Mouse (Mus musculus) lung, postnatal 0 days (tissue): ENCODE results near the gene Wnt4.

Experiments
- CTCF ChIP-seq: IDR thresholded peaks from 2 replicates; pipeline ENCODE4 v1.5.1; 2016; ENCODE audit warnings: antibody characterized with exemption, mild to moderate bottlenecking
- EP300 ChIP-seq: IDR thresholded peaks from 2 replicates; pipeline ENCODE4 v1.6.1; 2016; ENCODE audit warnings: antibody characterized with exemption, mild to moderate bottlenecking, control low read depth

GRCm38 (mm10) chr4:137250333-137250732, 27.0 kb upstream of the Wnt4 start:
- TF ChIP-seq CTCF (no peak), EP300 (no peak)
